Mouse (Mus musculus) activated CD4-positive, CD25-positive, alpha-beta regulatory T cell, adult 4 months (primary cell): Measurements from ENCODE around the gene Fut11. TPM values are rescaled to one million over a fixed set of nuclear protein-coding genes. Genes with fewer than 3 reads are reported as not detected.

Experiments
- ATAC-seq: one replicate; pipeline ENCODE4 v1.8.0; 2017
- polyA plus RNA-seq, 2 experiments: library from polyadenylated mRNA; unstranded; fragments of 100-300 nt; shearing (Covaris generic); gene quantifications; one replicate each; pipeline ENCODE4 v1.2.1; 2017

The Fut11 gene
- polyA plus RNA-seq, 2 experiments from 2014 or later, result 5.6 to 6.6 TPM

GRCm38 (mm10) chr14:20723006-20723405 lies 28.2 kb downstream of the Fut11 start:
- ATAC-seq, result no peak

GRCm38 (mm10) chr14:20724043-20724442 lies 29.3 kb downstream of the Fut11 start:
- no peak for ATAC-seq

GRCm38 (mm10) chr14:20725660-20726339 lies 31.0 kb downstream of the Fut11 start:
- no peak for ATAC-seq

GRCm38 (mm10) chr14:20729871-20730270 lies 35.1 kb downstream of the Fut11 start:
- ATAC-seq, result no peak

DNA sequence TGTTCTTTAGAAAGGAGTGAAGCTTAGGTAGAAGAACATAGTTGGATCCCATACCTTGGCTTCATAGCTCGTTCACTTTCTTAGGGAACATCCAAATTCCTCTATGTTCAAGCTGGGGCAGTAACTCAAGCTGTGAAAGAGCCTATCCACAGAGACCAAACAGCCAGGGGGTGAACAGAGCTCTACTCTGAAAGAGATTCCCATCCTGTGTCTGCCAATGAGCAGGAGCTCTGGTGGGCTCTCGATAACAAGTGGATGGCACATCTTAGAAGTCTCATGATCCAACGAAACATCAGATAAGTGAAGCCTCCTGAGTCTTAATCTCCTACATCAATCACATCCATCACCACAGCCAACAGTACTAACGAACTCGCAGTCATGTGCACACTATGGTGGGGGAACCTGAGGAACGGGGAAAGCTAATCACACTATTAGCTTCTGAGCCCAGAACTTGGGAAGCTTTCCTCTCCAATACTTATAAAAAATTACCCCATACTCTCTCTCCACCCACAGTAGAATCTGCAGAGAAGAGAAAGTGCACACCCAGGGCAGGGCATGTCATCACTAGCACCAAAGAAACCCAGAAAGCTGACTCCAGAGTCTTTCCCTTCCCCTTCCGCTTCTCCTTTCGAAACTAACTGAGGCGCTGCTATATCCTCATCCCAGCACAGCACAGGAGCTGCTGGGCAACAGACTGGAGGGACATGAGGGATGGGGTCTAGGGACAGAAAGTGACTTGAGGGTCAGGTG lies 36.3 kb downstream of the Fut11 start:
- no peak for ATAC-seq

DNA sequence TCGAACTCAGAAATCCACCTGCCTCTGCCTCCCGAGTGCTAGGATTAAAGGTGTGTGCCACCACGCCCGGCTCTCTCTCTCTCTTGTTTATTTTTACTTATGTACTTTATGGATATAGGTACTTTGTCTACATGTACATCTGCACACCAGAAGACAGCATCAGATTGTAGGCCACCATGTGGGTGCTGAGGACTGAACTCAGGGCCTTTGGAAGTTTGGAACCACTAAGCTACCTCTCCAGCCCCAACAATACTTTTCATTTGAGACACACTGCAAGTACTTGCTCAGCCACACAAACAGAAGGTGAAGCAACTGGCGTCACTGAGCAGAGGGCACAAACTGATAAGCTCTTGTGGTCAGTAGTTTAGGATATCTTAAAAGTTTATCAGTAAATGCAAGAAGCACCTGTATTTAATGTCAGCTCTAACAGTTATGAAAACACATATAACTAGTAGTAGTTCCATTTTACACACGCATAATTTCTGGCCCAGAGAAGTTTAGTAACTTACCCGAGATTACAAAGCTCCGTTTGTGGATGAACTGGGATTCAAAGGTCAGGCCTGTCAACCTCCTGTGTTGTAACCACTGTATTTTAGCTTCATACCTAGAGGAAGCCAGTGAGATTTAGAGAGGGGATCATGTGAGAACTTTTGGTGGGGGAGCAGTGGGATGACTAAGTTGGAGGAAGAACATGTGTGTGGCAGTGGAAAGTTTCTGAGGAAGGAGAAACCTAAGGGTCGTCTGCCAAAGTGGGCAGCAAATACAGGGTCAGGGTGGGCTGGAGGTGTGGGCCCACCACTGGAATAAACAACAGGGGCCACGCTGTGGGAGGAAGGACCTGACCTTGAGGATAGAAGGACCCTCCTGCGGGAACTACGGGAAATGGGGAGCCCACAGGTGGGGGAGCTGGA lies 38.5 kb downstream of the Fut11 start:
- no peak for ATAC-seq

DNA sequence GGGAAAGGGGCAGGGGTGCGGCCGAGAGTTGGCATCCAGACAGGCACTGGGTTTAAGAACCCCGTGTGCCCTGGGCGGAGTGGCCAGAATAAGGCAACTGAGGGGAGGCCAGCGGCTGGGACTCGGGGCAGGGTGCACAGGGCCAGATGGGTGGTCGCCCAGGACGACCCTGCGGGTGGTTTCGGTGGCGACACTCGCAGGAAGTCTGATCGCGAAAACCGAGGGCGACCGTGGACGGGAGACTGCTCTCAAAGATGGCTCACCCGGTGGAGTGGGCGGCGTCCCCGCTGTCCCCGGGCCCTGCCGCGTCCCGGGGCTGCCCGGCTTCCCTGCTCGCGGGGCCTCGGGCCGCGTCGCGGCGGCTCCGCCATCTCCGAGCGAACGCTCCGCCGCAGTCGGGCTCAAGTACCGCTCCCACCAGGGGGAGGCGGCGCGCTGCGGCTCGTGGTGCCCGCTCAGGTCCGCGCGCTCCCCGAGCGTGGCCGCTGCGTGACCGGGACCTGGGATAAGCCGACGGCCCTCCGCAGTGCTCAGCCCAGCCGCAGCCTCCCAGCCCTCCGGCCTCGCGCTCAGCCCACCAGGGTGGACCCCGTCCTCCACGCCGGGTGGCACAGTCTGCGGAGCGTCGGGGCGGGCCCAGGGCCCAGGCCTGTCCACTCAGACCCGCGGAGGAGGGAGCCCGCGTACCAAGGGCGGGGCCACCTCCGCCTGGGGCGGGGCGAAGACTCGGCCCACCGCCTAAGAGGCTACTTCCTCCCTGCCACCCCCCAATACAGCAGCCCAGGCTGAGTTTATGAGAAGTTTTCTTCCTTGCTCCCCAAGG lies 39.4 kb downstream of the Fut11 start, which contains the start of gene Ndst2:
Gene Ndst2, minus strand, starts transcription at position 611 of the 823 bp plus-strand sequence.
- ATAC-seq, result peak; percentile 93

DNA sequence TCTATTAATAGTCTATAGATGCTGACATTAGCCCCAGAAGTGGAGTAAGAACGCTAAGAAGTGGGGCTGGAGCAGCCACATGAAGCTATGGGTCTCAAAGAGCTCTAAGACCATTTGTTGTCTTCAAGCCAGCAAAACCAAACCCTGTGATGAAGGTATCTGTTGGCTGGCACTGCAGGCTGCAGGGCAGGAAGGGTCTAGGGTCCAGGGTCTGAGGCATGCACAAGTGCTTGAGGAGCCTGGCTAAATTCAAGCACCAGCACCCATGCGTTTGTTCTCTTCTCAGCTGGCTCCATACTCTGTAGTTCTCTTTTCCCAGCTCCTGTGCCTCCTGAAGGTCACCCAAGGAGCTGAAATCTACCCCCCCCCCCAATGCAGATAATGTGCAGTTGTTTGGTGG lies 40.3 kb downstream of the Fut11 start:
- no peak for ATAC-seq

DNA sequence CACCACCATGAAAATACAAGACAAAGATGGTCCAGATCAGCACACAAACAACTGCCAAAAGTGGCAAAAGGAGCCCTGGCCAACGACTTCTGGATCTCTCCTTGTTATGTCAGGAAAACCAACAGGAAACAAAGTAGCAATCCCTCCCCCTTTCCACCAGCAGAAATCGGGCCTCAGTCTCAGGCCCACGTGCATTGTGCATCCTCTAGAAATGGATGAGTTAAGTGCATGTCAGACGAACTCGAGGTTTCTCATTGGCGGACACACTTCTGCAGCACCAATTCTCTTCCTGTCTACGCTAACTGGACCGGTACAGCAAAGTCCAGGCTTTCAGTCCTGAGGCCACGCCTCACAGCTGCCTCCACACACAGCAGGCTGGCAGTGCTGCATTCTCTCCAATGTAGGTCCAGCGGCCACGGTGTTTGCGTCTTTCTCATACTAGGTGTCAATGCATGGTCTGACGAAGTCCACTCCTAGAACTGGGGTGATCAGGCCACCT lies 41.2 kb downstream of the Fut11 start:
- ATAC-seq, result no peak

DNA sequence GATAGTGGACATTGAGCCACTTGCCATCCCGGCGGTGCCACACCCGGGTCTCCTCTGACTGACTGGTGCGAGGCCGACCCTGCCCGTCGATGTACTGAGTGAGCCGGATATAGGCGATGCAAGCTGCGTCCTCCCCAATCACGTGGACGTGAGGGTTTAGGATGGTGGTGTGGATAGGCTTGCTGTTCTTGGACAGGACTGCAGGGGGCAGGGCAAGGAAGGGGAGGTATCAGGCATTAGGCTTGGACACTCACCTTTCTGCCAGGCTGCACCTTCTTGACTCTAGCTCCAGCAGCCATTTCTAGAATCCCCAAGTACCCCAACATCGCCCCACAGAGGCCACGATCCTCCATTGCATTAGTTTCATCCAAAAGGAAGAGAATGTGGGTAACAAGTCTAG lies 42.5 kb downstream of the Fut11 start:
- ATAC-seq, result no peak

DNA sequence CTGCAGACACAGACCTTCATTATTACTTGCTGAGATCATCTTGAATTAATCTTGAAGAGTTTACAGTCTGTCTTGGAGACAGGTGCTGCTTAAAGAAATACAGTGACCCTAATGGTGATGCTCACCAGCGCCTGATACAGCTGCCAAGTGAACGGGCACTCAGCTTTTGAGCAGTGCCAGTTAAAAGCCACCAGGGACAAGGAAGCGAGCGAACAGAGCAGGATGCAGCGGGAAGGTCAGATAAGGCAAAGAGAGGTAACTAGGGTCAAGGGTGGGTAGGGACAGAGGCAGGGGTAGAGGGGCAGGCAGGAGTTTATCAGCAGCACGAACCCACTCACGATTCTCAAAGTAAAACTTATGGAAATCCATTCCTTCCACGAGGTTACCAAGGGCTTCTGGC lies 43.7 kb downstream of the Fut11 start:
- no peak for ATAC-seq

- no peak for ATAC-seq
These were observed 46.5 kb downstream of the Fut11 start for GRCm38 (mm10) chr14:20741301-20741700.

DNA sequence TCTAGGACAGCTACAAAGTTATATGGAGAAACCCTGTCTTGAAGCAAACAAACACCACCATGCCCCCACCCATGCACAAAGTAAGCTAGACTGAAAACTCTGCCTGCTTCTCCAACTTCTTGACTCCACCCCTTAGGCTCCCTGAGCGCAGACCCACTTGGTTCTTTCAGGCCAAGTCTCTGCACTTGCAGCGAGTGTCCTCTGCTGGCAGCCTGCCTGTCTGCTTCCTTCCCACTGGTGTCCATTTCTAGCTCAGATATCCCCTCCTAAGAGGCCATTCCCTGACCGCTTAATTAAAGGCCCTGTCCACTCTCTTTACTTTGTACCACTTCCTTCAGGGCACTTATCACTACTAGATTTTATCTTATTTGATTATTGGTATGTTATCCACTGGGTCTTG lies 48.8 kb downstream of the Fut11 start:
- ATAC-seq, result no peak

DNA sequence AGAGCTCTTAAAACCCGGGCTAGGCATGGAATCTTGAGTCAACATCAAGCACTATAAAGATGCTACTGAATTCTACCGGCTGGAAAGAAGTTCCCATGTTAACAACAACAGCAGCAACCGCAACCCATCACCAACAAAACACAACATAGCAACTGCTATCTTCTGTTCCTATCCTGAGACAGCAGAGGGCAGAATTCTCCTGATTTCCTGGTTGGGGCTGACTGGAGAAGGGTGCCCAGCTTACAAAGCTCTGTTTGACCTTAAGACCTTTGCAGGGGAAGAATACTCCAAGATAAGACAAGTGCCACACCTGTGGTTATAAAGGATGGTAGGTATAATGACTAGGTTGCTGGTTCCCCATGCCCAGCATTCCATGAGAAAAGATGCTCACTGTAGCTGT lies 52.2 kb downstream of the Fut11 start:
- ATAC-seq, result no peak

DNA sequence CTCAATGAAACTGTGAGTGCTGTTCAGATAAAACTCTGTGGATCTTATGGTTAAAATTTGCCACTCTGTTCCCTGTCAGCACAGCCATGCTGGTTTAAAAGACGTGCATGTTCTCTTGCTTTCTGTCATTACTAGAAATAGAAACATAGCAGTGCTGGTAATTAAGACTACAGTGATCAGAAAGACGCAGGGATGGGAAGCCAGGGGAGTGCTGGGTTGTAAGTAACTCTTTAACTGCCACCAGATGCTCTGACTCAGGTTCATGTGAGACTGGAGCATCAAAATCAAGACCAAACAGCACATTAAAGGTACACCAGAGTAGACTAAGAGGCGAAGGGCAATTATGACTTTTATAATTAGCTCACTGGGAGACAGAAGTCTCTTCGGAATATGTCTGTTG lies 53.6 kb downstream of the Fut11 start:
- no peak for ATAC-seq

GRCm38 (mm10) chr14:20749494-20750051 lies 54.8 kb downstream of the Fut11 start:
- no peak for ATAC-seq

GRCm38 (mm10) chr14:20750503-20750902 lies 55.7 kb downstream of the Fut11 start:
- no peak for ATAC-seq
